ENCODE assay signal across 9 mouse cellular contexts in the genomic region with DNA sequence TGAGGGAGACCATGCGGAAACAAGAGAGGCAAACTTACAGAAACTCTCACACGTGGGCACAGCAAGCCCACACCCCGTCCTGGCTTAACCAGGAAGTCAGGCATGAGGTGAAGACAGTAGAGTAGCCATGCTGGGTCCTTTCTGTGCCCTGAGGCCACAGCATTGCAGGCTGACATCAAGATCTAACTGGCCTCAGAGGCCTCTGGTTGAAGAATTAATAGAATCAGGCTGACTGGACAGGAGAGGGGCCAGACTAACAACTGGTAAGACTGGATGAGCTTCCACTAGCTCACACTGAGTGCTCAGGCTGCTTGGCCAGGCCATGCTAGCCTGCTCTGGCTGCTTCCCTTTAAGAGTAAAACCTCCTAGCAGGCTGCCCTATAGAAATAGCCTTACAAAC. TPM values are rescaled to one million over a fixed set of nuclear protein-coding genes. Genes with fewer than 3 reads are reported as not detected.
DNase-seq lines count a peak whose midpoint lies in the region; ATAC-seq lines count a peak whose summit lies in the region.
"Had no signal": no experiment of that assay in that cellular context is flagged by ENCODE, and none has a peak within 500 bp of the region (broad histone marks: within the 10 kb centered on the region; RNA-seq: fewer than 3 reads in every experiment).

No protein-coding gene starts in this region.

- no peak for DNase-seq in heart, postnatal 36 days
- DNase-seq in midbrain, embryonic 10.5 days (ENCODE audit: low spot score): no peak
- no peak for DNase-seq in embryonic facial prominence, embryonic 14.5 days (ENCODE audit: low spot score)
- no peak for DNase-seq in adrenal gland, postnatal 36 days

- no peak overlapping the region for H3K9ac ChIP-seq in heart, embryonic 11.5 days (ENCODE audit: low read depth, low read length)
- no peak overlapping the region for H3K9ac ChIP-seq in midbrain, embryonic 13.5 days (replicated peaks)
- H3K9ac ChIP-seq in embryonic facial prominence, embryonic 14.5 days (ENCODE audit: low read depth, low read length): no peak overlapping the region
- no peak overlapping the region for H3K9ac ChIP-seq in stomach, embryonic 16.5 days (ENCODE audit: low read length)
- H3K9ac ChIP-seq: hindbrain, embryonic 12.5 days; liver, embryonic 13.5 days had no signal

- H3K4me1 ChIP-seq in heart, embryonic 11.5 days (ENCODE audit: control insufficient read depth, insufficient read depth, low read length): peaks cover 37% of the 10 kb centered on the region
- peaks cover 33% of the 10 kb centered on the region for H3K4me1 ChIP-seq in midbrain, embryonic 10.5 days
- peaks cover 20% of the 10 kb centered on the region for H3K4me1 ChIP-seq in midbrain, embryonic 13.5 days (replicated peaks)
- H3K4me1 ChIP-seq in embryonic facial prominence, embryonic 14.5 days (ENCODE audit: control insufficient read depth, insufficient read depth, low read length): peaks cover 12% of the 10 kb centered on the region
- peaks cover 13% of the 10 kb centered on the region for H3K4me1 ChIP-seq in stomach, embryonic 16.5 days (ENCODE audit: control insufficient read depth, insufficient read depth, low read length)

- H3K4me3 ChIP-seq in heart, embryonic 11.5 days (ENCODE audit: low read depth, low read length): no peak overlapping the region
- no peak overlapping the region for H3K4me3 ChIP-seq in midbrain, embryonic 10.5 days
- H3K4me3 ChIP-seq in midbrain, embryonic 13.5 days (replicated peaks): no peak overlapping the region
- no peak overlapping the region for H3K4me3 ChIP-seq in embryonic facial prominence, embryonic 14.5 days (ENCODE audit: low read depth, low read length)
- no peak overlapping the region for H3K4me3 ChIP-seq in stomach, embryonic 16.5 days (replicated peaks; ENCODE audit: low read length)
- H3K4me3 ChIP-seq: hindbrain, embryonic 12.5 days; liver, embryonic 13.5 days had no signal

- intact Hi-C loops in heart, postnatal 36 days (cut with DNase I): loop anchor here (5.0 kb wide), 1 partner anchor 48 kb away; no protein-coding TSS in a partner anchor

- 54% methylated on average over 3 of the region's 3 CpGs for WGBS in heart, embryonic 11.5 days (ENCODE audit: insufficient replicate concordance)
- 51% methylated on average over 3 of the region's 3 CpGs for WGBS in midbrain, embryonic 10.5 days
- WGBS in midbrain, embryonic 13.5 days: 52% methylated on average over 3 of the region's 3 CpGs
- WGBS in embryonic facial prominence, embryonic 14.5 days: 40% methylated on average over 3 of the region's 3 CpGs
- 53% methylated on average over 3 of the region's 3 CpGs for WGBS in stomach, embryonic 16.5 days

- no peaks in the 10 kb centered on the region for H3K27me3 ChIP-seq in heart, embryonic 11.5 days (ENCODE audit: control insufficient read depth, insufficient read depth, low read length)
- H3K27me3 ChIP-seq in midbrain, embryonic 10.5 days (ENCODE audit: low read depth, poor library complexity, severe bottlenecking): peaks cover 4% of the 10 kb centered on the region; the same call in 1 of the 2 replicates
- 0 out of 2 replicates have a peak, but pooled peaks cover 2% of the 10 kb centered on the region for H3K27me3 ChIP-seq in midbrain, embryonic 13.5 days
- no peaks in the 10 kb centered on the region for H3K27me3 ChIP-seq in embryonic facial prominence, embryonic 14.5 days (replicated peaks; ENCODE audit: control insufficient read depth, insufficient read depth, low read length)
- no peaks in the 10 kb centered on the region for H3K27me3 ChIP-seq in stomach, embryonic 16.5 days (ENCODE audit: control insufficient read depth, insufficient read depth, low read length)
- H3K27me3 ChIP-seq: hindbrain, embryonic 12.5 days; liver, embryonic 13.5 days had no signal

- peak overlapping the region; percentile 71 for H3K27ac ChIP-seq in heart, embryonic 11.5 days (ENCODE audit: low read depth, low read length)
- peak overlapping the region; percentile 72 for H3K27ac ChIP-seq in midbrain, embryonic 10.5 days (replicated peaks)
- no peak overlapping the region for H3K27ac ChIP-seq in midbrain, embryonic 13.5 days
- H3K27ac ChIP-seq in embryonic facial prominence, embryonic 14.5 days (replicated peaks; ENCODE audit: low read depth, low read length): 0 out of 2 replicates have a peak overlapping the region, but pooled peaks have one; percentile 3
- H3K27ac ChIP-seq in stomach, embryonic 16.5 days (ENCODE audit: low read length): peak overlapping the region; percentile 73
- H3K27ac ChIP-seq: hindbrain, embryonic 12.5 days; liver, embryonic 13.5 days had no signal

- ATAC-seq in heart, embryonic 11.5 days (replicated peaks; ENCODE audit: insufficient number of reproducible peaks, low FRiP score, low TSS enrichment): no peak
- no peak for ATAC-seq in midbrain, embryonic 13.5 days
- no peak for ATAC-seq in embryonic facial prominence, embryonic 14.5 days (ENCODE audit: low read depth)
- no peak for ATAC-seq in stomach, embryonic 16.5 days (ENCODE audit: insufficient read depth, low FRiP score)

- no peak overlapping the region for H3K4me2 ChIP-seq in heart, embryonic 11.5 days
- H3K4me2 ChIP-seq in midbrain, embryonic 13.5 days (replicated peaks): no peak overlapping the region
- no peak overlapping the region for H3K4me2 ChIP-seq in embryonic facial prominence, embryonic 14.5 days (ENCODE audit: low read depth, low read length)
- no peak overlapping the region for H3K4me2 ChIP-seq in stomach, embryonic 16.5 days (ENCODE audit: low read depth, low read length)
- H3K4me2 ChIP-seq: hindbrain, embryonic 12.5 days; liver, embryonic 13.5 days had no signal

- no peaks in the 10 kb centered on the region for H3K36me3 ChIP-seq in heart, embryonic 11.5 days (ENCODE audit: control insufficient read depth, insufficient read depth, low read length)
- H3K36me3 ChIP-seq in midbrain, embryonic 10.5 days: no peaks in the 10 kb centered on the region
- no peaks in the 10 kb centered on the region for H3K36me3 ChIP-seq in midbrain, embryonic 13.5 days
- no peaks in the 10 kb centered on the region for H3K36me3 ChIP-seq in embryonic facial prominence, embryonic 14.5 days (ENCODE audit: control insufficient read depth, insufficient read depth, low read length)
- no peaks in the 10 kb centered on the region for H3K36me3 ChIP-seq in stomach, embryonic 16.5 days (ENCODE audit: control insufficient read depth, insufficient read depth, low read length)
- H3K36me3 ChIP-seq: hindbrain, embryonic 12.5 days; liver, embryonic 13.5 days had no signal

- peaks cover 3% of the 10 kb centered on the region; the same call in 1 of the 2 replicates for H3K9me3 ChIP-seq in heart, embryonic 11.5 days (replicated peaks; ENCODE audit: control insufficient read depth, low read length)
- H3K9me3 ChIP-seq in midbrain, embryonic 10.5 days (replicated peaks): 0 out of 2 replicates have a peak, but pooled peaks cover 3% of the 10 kb centered on the region
- H3K9me3 ChIP-seq in midbrain, embryonic 13.5 days: 0 out of 2 replicates have a peak, but pooled peaks cover 3% of the 10 kb centered on the region
- 0 out of 2 replicates have a peak, but pooled peaks cover 5% of the 10 kb centered on the region for H3K9me3 ChIP-seq in embryonic facial prominence, embryonic 14.5 days (ENCODE audit: control insufficient read depth, low read length)
- 0 out of 2 replicates have a peak, but pooled peaks cover 3% of the 10 kb centered on the region for H3K9me3 ChIP-seq in stomach, embryonic 16.5 days (replicated peaks; ENCODE audit: control insufficient read depth, low read length)
- H3K9me3 ChIP-seq: liver, embryonic 13.5 days had no signal

RNA-seq across cellular contexts. Expression of gene Tlr5, which starts 45.5 kb away (rescaled TPM):
- polyA plus RNA-seq in heart, embryonic 11.5 days (2014; fragmentation: Nextera tagmentation; extraction: Ambion mirVana): 5.3 and 5.7 TPM in 2 replicates
- total RNA-seq in heart, postnatal 36 days (2021): 1 to 10 TPM; 1.4 TPM
- 0.35 and 0.52 TPM in 2 replicates for polyA plus RNA-seq in midbrain, embryonic 10.5 days (2016; fragmentation: Nextera tagmentation; extraction: Ambion mirVana)
- 0.30 and 0.39 TPM in 2 replicates for polyA plus RNA-seq in midbrain, embryonic 13.5 days (2015; fragmentation: Nextera tagmentation; extraction: Ambion mirVana)
- 2.4 TPM in 2 replicates for polyA plus RNA-seq in embryonic facial prominence, embryonic 14.5 days (2014; fragmentation: Nextera tagmentation; extraction: Ambion mirVana)
- polyA plus RNA-seq in stomach, embryonic 16.5 days (2015; fragmentation: Nextera tagmentation; extraction: Ambion mirVana): 2.5 and 4.0 TPM in 2 replicates
- total RNA-seq in adrenal gland, postnatal 36 days (2021): 1 to 10 TPM in 1 of 2 experiments, under 1 TPM in 1; 0.92 to 1.5 TPM
